Mouse (Mus musculus) cerebellum, adult 11 months (tissue): Measurements from ENCODE around the gene Rps21.

Experiments
- DNase-seq: peaks from one replicate; pipeline ENCODE4 v3.0.0; 2022

Gene Rps21

GRCm38 (mm10) chr2:180292026-180292425 is 34.8 kb downstream of the Rps21 start:
- DNase-seq, result no peak

DNA sequence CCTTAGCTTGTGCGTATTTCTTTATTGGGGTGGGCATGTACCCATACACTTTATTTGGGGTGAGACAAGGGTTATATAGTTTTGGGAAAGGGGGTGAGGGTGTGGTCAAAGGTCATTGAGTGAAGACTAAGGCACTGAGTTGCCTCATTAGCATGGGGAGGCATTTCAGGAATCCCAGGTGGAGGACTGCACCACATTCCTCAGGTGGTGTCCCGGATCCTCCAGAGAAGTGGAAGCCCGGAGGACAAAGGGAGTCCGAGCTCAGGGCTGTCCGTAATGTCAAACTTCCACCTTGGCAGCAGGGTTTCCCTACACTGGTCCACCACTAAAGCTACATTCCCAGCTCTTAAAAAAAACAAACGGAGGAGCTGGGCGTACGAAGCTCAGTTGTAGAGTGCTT is 35.7 kb downstream of the Rps21 start:
- no peak for DNase-seq

DNA sequence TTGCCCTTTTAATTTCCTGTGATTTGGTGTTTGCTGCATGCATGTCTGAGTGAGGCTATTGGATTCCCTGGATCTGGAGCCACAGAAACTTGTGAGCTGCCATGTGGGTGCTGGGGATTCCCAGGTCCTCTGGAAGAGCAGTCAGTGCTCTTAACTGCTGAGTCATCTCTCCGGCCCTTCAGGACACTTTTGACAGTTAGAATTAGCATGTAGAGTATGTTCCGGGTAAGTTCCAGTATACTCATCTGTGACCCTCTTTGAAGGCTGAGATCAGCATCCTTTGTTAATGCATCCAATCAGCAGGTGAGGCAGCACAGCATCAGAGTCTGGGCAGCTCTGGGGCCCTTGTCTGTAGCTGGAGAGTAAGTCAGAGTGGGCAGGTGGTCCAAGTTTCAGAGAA is 43.1 kb downstream of the Rps21 start:
- DNase-seq, result no peak

GRCm38 (mm10) chr2:180300771-180301170 is 43.6 kb downstream of the Rps21 start:
- no peak for DNase-seq

DNA sequence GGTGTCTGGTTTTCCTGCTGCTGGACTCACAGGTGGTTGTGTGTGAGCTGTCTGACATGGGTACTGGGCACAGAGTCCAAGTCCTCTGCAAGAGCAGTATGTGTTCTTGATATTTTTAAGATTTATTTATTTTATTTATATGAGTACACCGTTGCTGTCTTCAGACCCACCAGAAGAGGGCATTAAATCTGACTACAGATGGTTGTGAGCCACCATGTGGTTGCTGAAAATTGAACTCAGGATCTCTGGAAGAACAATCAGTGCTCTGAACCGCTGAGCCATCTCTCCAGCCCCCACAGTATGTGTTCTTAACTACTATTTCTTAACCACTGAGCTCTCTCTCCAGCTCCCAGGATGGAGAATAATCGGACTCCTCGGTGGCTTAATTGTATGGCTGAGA is 45.0 kb downstream of the Rps21 start:
- DNase-seq, result no peak

DNA sequence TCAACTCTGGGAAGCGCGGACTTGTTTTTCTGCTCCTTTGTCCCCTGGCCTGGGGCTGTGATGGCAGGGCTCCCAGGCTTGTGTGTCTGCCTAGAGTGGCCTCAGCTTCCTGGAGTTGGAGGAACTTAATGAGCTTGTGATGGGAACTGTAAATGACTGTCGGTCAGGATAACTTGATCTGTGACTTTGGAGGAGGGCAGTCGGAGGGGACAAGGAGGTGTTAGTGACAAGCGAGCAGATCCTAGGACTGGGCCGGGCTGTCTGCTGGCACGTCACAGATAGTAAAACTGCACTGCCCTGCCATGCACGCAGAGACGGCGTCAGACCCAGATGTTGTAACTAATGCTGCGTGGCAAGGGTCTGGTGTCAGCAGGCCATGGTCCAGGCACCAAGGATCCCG is 46.3 kb downstream of the Rps21 start:
- no peak for DNase-seq

DNA sequence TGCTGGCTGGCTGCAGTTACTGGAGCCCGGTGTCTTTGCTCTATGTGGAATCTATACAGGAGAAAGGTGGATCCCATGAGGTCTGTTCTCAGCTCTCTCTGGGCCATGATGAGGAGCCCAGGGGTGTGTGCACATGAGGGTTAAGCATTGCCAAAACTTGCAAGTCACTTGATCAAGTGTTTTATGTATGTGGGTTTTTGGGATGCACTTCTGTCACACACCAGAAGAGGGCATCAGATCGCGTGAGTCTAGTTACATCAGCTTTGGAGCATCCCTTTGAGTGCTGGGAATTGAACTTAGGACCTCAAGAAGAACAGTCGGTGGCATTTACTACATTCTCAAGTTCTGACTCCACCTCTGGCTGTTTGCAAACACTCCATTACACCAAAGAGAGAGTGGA is 47.4 kb downstream of the Rps21 start:
- DNase-seq, result no peak

DNA sequence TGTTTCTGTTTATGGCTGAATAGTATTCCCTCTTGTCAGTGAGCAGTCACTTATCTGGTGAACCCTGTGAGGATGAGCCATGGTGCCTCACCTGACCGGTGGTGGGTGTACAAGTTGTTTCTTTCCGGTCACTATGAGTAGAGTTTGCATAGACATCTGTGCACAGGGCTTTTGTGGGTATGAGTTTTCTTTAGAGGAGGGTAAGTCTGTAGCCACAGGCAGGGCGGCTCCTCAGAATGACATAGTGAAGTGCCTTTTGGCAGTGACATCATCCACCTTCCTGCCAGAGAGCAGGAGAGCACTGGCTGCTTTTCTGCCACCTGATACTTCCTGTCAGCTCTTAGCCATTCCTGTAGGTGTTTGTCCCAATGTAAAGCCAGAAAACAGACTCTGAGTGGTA is 48.3 kb downstream of the Rps21 start:
- no peak for DNase-seq

- DNase-seq, result no peak
These were observed 48.8 kb downstream of the Rps21 start for GRCm38 (mm10) chr2:180306009-180306408.

GRCm38 (mm10) chr2:180306423-180307168 is 49.4 kb downstream of the Rps21 start:
- DNase-seq, result no peak

- no peak for DNase-seq
These were observed 50.5 kb downstream of the Rps21 start for GRCm38 (mm10) chr2:180307680-180308079.
